Mouse (Mus musculus) CH12.LX (cell line): Measurements from ENCODE around the gene Dus3l. TPM values are rescaled to one million over a fixed set of nuclear protein-coding genes. Genes with fewer than 3 reads are reported as not detected.

Experiments
- DNase-seq: peaks from one replicate; pipeline ENCODE4 v3.0.0-alpha.2; 2013; ENCODE audit errors: extremely low read depth
- H3K27ac ChIP-seq: 2 replicates; pipeline ENCODE4 v1.5.1; 2012; ENCODE audit warnings: low read depth, mild to moderate bottlenecking, control low read depth, moderate library complexity; ENCODE audit not compliant: insufficient read depth
- H3K27me3 ChIP-seq: replicated peaks from 2 replicates; pipeline ENCODE3; 2012; ENCODE audit warnings: inconsistent platforms
- H3K36me3 ChIP-seq, 2 experiments: replicated peaks in 1 of 2; 2 replicates each; pipeline versions ENCODE3 to v1.6.1; 2012; ENCODE audit warnings: inconsistent platforms in 1 of 2, low read length in 1 of 2, mild to moderate bottlenecking in 1 of 2, mixed read lengths in 1 of 2, moderate library complexity in 1 of 2; ENCODE audit not compliant: control insufficient read depth in 1 of 2, insufficient read depth in 1 of 2
- H3K4me1 ChIP-seq, 2 experiments: 2 replicates each; pipeline ENCODE4 v1.6.1; 2012; ENCODE audit warnings: inconsistent platforms in 1 of 2, moderate library complexity in 1 of 2; ENCODE audit not compliant: insufficient read depth in 2 of 2, control insufficient read depth in 1 of 2
- H3K4me2 ChIP-seq: 2 replicates; pipeline ENCODE4 v1.6.1; 2012; ENCODE audit warnings: low read depth, mild to moderate bottlenecking, control low read depth; ENCODE audit not compliant: poor library complexity, insufficient read depth, severe bottlenecking
- H3K4me3 ChIP-seq, 3 experiments: fragments of 150-350 bp in 1 of 3; sonication (generic) in 1 of 3; replicated peaks in 1 of 3; 2 replicates each; pipeline versions ENCODE3 to v1.5.1; 2011 to 2012; ENCODE audit warnings: low read depth in 2 of 3, low read length in 2 of 3, mild to moderate bottlenecking in 2 of 3, moderate library complexity in 2 of 3, control low read depth in 1 of 3, improper control_type of control experiment in 1 of 3, inconsistent platforms in 1 of 3, mixed read lengths in 1 of 3; ENCODE audit not compliant: poor library complexity in 1 of 3
- H3K79me2 ChIP-seq: replicated peaks from 2 replicates; pipeline ENCODE4 v1.6.1; 2012; ENCODE audit warnings: mild to moderate bottlenecking, moderate library complexity; ENCODE audit not compliant: control insufficient read depth, poor library complexity, insufficient read depth, severe bottlenecking; ENCODE audit errors: extremely low read depth
- H3K9ac ChIP-seq: 2 replicates; pipeline ENCODE4 v1.6.1; 2012; ENCODE audit warnings: low read depth, mild to moderate bottlenecking, control low read depth, moderate library complexity; ENCODE audit not compliant: insufficient read depth
- H3K9me3 ChIP-seq: replicated peaks from 2 replicates; pipeline ENCODE3; 2012; ENCODE audit warnings: low read length, inconsistent platforms, mixed read lengths
- CHD2 ChIP-seq: IDR thresholded peaks from 2 replicates; pipeline ENCODE4 v1.6.1; 2011; ENCODE audit warnings: low read length, improper control_type of control experiment
- CTCF ChIP-seq, 2 experiments: IDR thresholded peaks in 1 of 2; conservative IDR thresholded peaks in 1 of 2; 2 replicates each; pipeline ENCODE4 v1.5.1; 2011 to 2012; ENCODE audit warnings: low read depth in 2 of 2, low read length in 2 of 2, improper control_type of control experiment in 1 of 2, inconsistent platforms in 1 of 2, mild to moderate bottlenecking in 1 of 2, moderate library complexity in 1 of 2
- ELF1 ChIP-seq: IDR thresholded peaks from 2 replicates; pipeline ENCODE4 v1.6.1; 2014; ENCODE audit warnings: low read depth, mild to moderate bottlenecking, inconsistent platforms, low read length, improper control_type of control experiment
- IRF4 ChIP-seq: IDR thresholded peaks from 2 replicates; pipeline ENCODE4 v1.6.1; 2014; ENCODE audit warnings: low read depth, mild to moderate bottlenecking, inconsistent platforms, low read length, improper control_type of control experiment
- JUN ChIP-seq: IDR thresholded peaks from 2 replicates; pipeline ENCODE4 v1.6.1; 2011; ENCODE audit warnings: low read depth, mild to moderate bottlenecking, low read length, improper control_type of control experiment, moderate library complexity; ENCODE audit not compliant: insufficient read depth
- MAFK ChIP-seq: IDR thresholded peaks from 2 replicates; pipeline ENCODE4 v1.6.1; 2011; ENCODE audit warnings: low read length, improper control_type of control experiment; ENCODE audit not compliant: insufficient replicate concordance
- MAZ ChIP-seq: IDR thresholded peaks from 2 replicates; pipeline ENCODE4 v1.6.1; 2012; ENCODE audit warnings: low read depth, mild to moderate bottlenecking, inconsistent platforms, low read length, improper control_type of control experiment, moderate library complexity
- NELFE ChIP-seq: IDR thresholded peaks from 2 replicates; pipeline ENCODE4 v1.6.1; 2011; ENCODE audit warnings: low read depth, low read length, improper control_type of control experiment
- NRF1 ChIP-seq: IDR thresholded peaks from 2 replicates; pipeline ENCODE4 v1.6.1; 2014; ENCODE audit warnings: low read depth, mild to moderate bottlenecking, inconsistent platforms, low read length, improper control_type of control experiment, moderate library complexity
- POLR2A ChIP-seq: IDR thresholded peaks from 2 replicates; pipeline ENCODE4 v1.6.1; 2011; ENCODE audit warnings: low read depth, mild to moderate bottlenecking, improper control_type of control experiment, low read length
- SMC3 ChIP-seq: IDR thresholded peaks from 2 replicates; pipeline ENCODE4 v1.6.1; 2011; ENCODE audit warnings: low read depth, low read length, improper control_type of control experiment
- TCF12 ChIP-seq: IDR thresholded peaks from 2 replicates; pipeline ENCODE4 v1.6.1; 2014; ENCODE audit warnings: low read depth, mild to moderate bottlenecking, inconsistent platforms, low read length, improper control_type of control experiment
- ZMIZ1 ChIP-seq: IDR thresholded peaks from 2 replicates; pipeline ENCODE4 v1.6.1; 2012; ENCODE audit warnings: low read depth, mild to moderate bottlenecking, inconsistent platforms, low read length, improper control_type of control experiment
- dilution Hi-C: fragments of 300-500 bp; cut with MboI; formaldehyde crosslinking; loops from 2 replicates; pipeline ENCODE4 v1.14.3; 2020; ENCODE audit warnings: low sequenced_read_pairs; ENCODE audit not compliant: extremely low pct_unique_long_range_greater_than_20kb, extremely low pct_ligation_motif_present
- in situ Hi-C: fragments of 300-500 bp; cut with MboI; formaldehyde crosslinking; loops from 3 replicates; pipeline ENCODE4 v1.14.3; 2019; ENCODE audit warnings: low sequenced_read_pairs, low pct_ligation_motif_present, low pct_unique_long_range_greater_than_20kb, mixed read lengths
- polyA plus RNA-seq: library from polyadenylated mRNA; unstranded; fragments of >175 nt; gene quantifications from 2 replicates; pipeline ENCODE4 v1.2.1, GENCODE M21; 2012; ENCODE audit warnings: low read depth; ENCODE audit not compliant: insufficient read length
- total RNA-seq, 2 experiments: library from RNA; depleted of rRNA; stranded (reverse); fragments of 300-350 nt in 1 of 2; fragments of >200 nt in 1 of 2; gene quantifications; 2 replicates each; pipeline ENCODE4 v1.2.3; 2012 to 2014

Dus3l gene
- total and polyA plus RNA-seq, 3 experiments = 35.8 to 57.5 (median 54.3) TPM

DNA sequence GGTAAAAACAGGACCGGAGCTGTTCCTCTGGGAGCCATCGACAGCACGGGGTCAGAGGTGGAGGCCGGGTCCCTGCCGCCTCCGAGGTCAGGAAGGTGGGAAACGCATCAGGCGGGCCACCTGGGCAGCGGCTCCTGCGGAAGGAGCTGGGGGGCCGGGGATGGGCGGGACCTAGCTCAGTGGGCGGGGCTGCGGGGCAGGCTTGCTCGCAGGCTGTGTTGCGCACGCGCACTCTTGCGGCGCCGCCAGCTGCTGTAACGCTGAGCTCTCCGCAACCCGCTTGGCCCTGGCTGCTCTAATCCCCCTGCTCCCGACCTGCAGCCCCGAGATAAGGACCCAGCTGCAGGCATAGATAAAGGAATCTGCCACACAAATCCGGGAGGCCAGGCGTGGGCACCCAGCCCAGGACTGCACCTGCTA lies 2.6 kb upstream of the Dus3l start:
- Histone ChIP-seq H3K27me3 (peaks cover 37% of the 10 kb centered on the region), H3K4me1 (peaks cover 3 to 38% of the 10 kb centered on the region in 2 experiments; a peak in 3 of 4 replicates), H3K9me3 (peaks cover 7% of the 10 kb centered on the region), H3K9ac (peak overlapping the region; percentile 28; the same call in 1 of the 2 replicates), H3K4me2 (peak overlapping the region; percentile 59), H3K27ac (no peak overlapping the region), H3K79me2 (peaks cover 8% of the 10 kb centered on the region), H3K36me3 (peaks cover 6 to 7% of the 10 kb centered on the region in 2 experiments), H3K4me3 (peak overlapping the region; percentile 45 to 54 (median 53))
- peak; percentile 88 for DNase-seq
- TF ChIP-seq CHD2 = peak; percentile 83
- TF ChIP-seq TCF12 = peak; percentile 40; the same call in 1 of the 2 replicates
- peak; percentile 34; the same call in 1 of the 2 replicates for TF ChIP-seq MAZ
- TF ChIP-seq POLR2A = peak; percentile 59
- TF ChIP-seq ELF1 = 0 out of 2 replicates have a peak, but pooled peaks have one; percentile 33
- TF ChIP-seq IRF4 = no peak
- no peak for TF ChIP-seq JUN
- peak; percentile 90 for TF ChIP-seq NRF1
- no peak for TF ChIP-seq MAFK
- TF ChIP-seq ZMIZ1 = no peak
- TF ChIP-seq NELFE = peak; percentile 34; the same call in 1 of the 2 replicates
- in situ Hi-C loops = no loop called here
- dilution Hi-C loops = no loop called here

DNA sequence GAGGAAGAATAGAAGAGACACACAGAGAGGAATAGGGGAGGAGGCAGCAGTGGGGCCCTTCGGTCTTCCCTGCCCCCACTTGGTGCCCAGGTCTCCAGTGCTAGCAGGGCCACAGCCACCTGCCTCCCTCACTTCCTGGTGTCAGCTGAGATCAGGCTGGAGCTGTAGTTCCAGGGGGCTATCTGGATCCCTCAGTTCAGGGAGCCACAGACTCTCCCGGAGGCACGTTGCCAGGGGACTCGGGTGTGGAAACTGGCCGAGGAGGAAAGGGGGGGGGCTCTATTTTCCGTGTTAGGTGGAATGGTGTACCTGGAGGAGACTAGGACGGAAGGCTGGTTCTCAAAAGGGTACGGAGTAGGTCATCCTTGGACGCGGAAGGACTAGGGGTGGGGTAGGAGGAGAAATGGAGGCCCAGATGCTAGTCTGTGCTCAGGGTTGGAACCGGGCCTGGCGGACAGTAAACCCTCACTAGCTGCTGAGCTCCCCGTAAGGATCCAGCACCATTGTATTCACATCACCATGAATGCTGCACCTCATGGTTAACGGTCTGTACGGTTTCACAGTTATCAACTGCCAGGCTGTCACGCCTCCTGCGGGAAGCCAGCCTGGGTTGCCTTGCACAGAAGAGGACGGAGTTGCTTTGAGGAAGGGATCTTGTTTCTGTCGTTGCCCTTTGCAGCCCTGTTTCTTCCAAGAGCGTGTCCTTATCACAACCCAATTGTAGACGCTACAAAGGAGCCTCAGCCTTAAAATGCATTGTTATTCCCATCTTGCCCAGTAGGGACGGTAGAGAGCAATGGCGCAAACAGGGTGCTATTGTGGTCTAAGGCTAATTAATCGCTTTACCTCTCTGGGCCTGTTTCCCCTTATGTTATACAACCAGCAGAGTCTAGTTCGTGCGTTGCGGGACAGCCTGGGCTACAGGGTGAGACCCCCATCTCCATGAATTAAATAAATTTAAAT lies 1.5 kb upstream of the Dus3l start:
- no peak overlapping the region for H3K9ac ChIP-seq
- H3K27ac ChIP-seq = no peak overlapping the region
- peaks cover 30% of the 10 kb centered on the region for H3K27me3 ChIP-seq
- H3K79me2 ChIP-seq = peaks cover 8% of the 10 kb centered on the region
- peaks cover 7% of the 10 kb centered on the region for H3K9me3 ChIP-seq
- in situ Hi-C loops = no loop called here
- no peak overlapping the region for H3K4me2 ChIP-seq
- peak overlapping the region in 1 of 3 experiments; percentile 54 for H3K4me3 ChIP-seq
- H3K36me3 ChIP-seq = peaks cover 16 to 18% of the 10 kb centered on the region in 2 experiments
- peak; percentile 66 to 100 for TF ChIP-seq CTCF (conservative IDR thresholded peaks at IDR 0.05 in 1 of 2, IDR thresholded peaks at IDR 0.05 in 1 of 2; ENCODE audit: low read depth in 2 of 2, low read length in 2 of 2)
- no peak for TF ChIP-seq SMC3
- peak; percentile 71 for DNase-seq
- peaks cover 0 to 29% of the 10 kb centered on the region in 2 experiments; a peak in 2 of 4 replicates for H3K4me1 ChIP-seq
- dilution Hi-C loops = no loop called here
